Mouse (Mus musculus): Measurements from ENCODE around the gene Cstad. TPM values are rescaled to one million over a fixed set of nuclear protein-coding genes. Genes with fewer than 3 reads are reported as not detected.

Gene Cstad
- polyA plus RNA-seq (2011; ENCODE audit: insufficient read depth, insufficient read length, low read depth, missing spikeins): 0.94 TPM in 1 of 2 replicates, not detected in the other

- Histone ChIP-seq H3K4me3 (ENCODE audit: low read depth, low read length) (peak within 1 kb of the TSS; percentile 50), H3K36me3 (ENCODE audit: control insufficient read depth, insufficient read depth, low read length, poor library complexity, severe bottlenecking) (no peaks in the 10 kb centered on the region), H3K9ac (ENCODE audit: low read depth, poor library complexity, severe bottlenecking) (peak within 1 kb of the TSS; percentile 68), H3K4me1 (ENCODE audit: control insufficient read depth, insufficient read depth, low read length) (no peaks in the 10 kb centered on the region), H3K27me3 (ENCODE audit: control insufficient read depth, insufficient read depth, low read length, poor library complexity, severe bottlenecking) (no peaks in the 10 kb centered on the region), H3K27ac (ENCODE audit: insufficient read depth, low read length) (peak within 1 kb of the TSS; percentile 29), H3K9me3 (replicated peaks; ENCODE audit: control insufficient read depth, insufficient read depth, low read length, poor library complexity, severe bottlenecking) (no peaks in the 10 kb centered on the region)
- TF ChIP-seq EP300 (IDR thresholded peaks at IDR 0.05; ENCODE audit: insufficient read depth, low read depth, low read length) (0 out of 2 replicates have a peak, but pooled peaks have one; percentile 13), CTCF (IDR thresholded peaks at IDR 0.05; ENCODE audit: low read depth, low read length) (no peak), POLR2A (IDR thresholded peaks at IDR 0.05; ENCODE audit: insufficient read depth, low read length) (no peak)
Measured at GRCm38 (mm10) chr2:30594641-30595379, at the start of gene Cstad. TSS of gene Cstad (plus strand) at chr2:30595040.

- no peaks in the 10 kb centered on the region for H3K27me3 ChIP-seq (ENCODE audit: control insufficient read depth, insufficient read depth, low read length, poor library complexity, severe bottlenecking)
- TF ChIP-seq POLR2A (IDR thresholded peaks at IDR 0.05; ENCODE audit: insufficient read depth, low read length) (no peak), EP300 (IDR thresholded peaks at IDR 0.05; ENCODE audit: insufficient read depth, low read depth, low read length) (no peak), CTCF (IDR thresholded peaks at IDR 0.05; ENCODE audit: low read depth, low read length) (no peak)
- H3K9ac ChIP-seq (ENCODE audit: low read depth, poor library complexity, severe bottlenecking): no peak overlapping the region
- H3K27ac ChIP-seq (ENCODE audit: insufficient read depth, low read length): no peak overlapping the region
- H3K4me1 ChIP-seq (ENCODE audit: control insufficient read depth, insufficient read depth, low read length): peaks cover 8% of the 10 kb centered on the region
- H3K4me3 ChIP-seq (ENCODE audit: low read depth, low read length): no peak overlapping the region
- no peaks in the 10 kb centered on the region for H3K36me3 ChIP-seq (ENCODE audit: control insufficient read depth, insufficient read depth, low read length, poor library complexity, severe bottlenecking)
- H3K9me3 ChIP-seq (replicated peaks; ENCODE audit: control insufficient read depth, insufficient read depth, low read length, poor library complexity, severe bottlenecking): no peaks in the 10 kb centered on the region
Measured at GRCm38 (mm10) chr2:30545706-30546105, 49.1 kb upstream of the Cstad start.

- H3K36me3 ChIP-seq (ENCODE audit: control insufficient read depth, insufficient read depth, low read length, poor library complexity, severe bottlenecking): no peaks in the 10 kb centered on the region
- no peak overlapping the region for H3K27ac ChIP-seq (ENCODE audit: insufficient read depth, low read length)
- no peak overlapping the region for H3K4me3 ChIP-seq (ENCODE audit: low read depth, low read length)
- no peaks in the 10 kb centered on the region for H3K27me3 ChIP-seq (ENCODE audit: control insufficient read depth, insufficient read depth, low read length, poor library complexity, severe bottlenecking)
- no peaks in the 10 kb centered on the region for H3K9me3 ChIP-seq (replicated peaks; ENCODE audit: control insufficient read depth, insufficient read depth, low read length, poor library complexity, severe bottlenecking)
- peaks cover 8% of the 10 kb centered on the region for H3K4me1 ChIP-seq (ENCODE audit: control insufficient read depth, insufficient read depth, low read length)
- no peak for TF ChIP-seq POLR2A (IDR thresholded peaks at IDR 0.05; ENCODE audit: insufficient read depth, low read length)
- no peak for TF ChIP-seq EP300 (IDR thresholded peaks at IDR 0.05; ENCODE audit: insufficient read depth, low read depth, low read length)
- no peak for TF ChIP-seq CTCF (IDR thresholded peaks at IDR 0.05; ENCODE audit: low read depth, low read length)
- no peak overlapping the region for H3K9ac ChIP-seq (ENCODE audit: low read depth, poor library complexity, severe bottlenecking)
Measured at GRCm38 (mm10) chr2:30546219-30546618, 48.6 kb upstream of the Cstad start.

GRCm38 (mm10) chr2:30547455-30548217 is 47.2 kb upstream of the Cstad start:
- Histone ChIP-seq H3K27ac (ENCODE audit: insufficient read depth, low read length) (peak overlapping the region; percentile 52), H3K9ac (ENCODE audit: low read depth, poor library complexity, severe bottlenecking) (no peak overlapping the region), H3K4me3 (ENCODE audit: low read depth, low read length) (peak overlapping the region; percentile 29), H3K9me3 (replicated peaks; ENCODE audit: control insufficient read depth, insufficient read depth, low read length, poor library complexity, severe bottlenecking) (no peaks in the 10 kb centered on the region), H3K27me3 (ENCODE audit: control insufficient read depth, insufficient read depth, low read length, poor library complexity, severe bottlenecking) (no peaks in the 10 kb centered on the region), H3K36me3 (ENCODE audit: control insufficient read depth, insufficient read depth, low read length, poor library complexity, severe bottlenecking) (no peaks in the 10 kb centered on the region), H3K4me1 (ENCODE audit: control insufficient read depth, insufficient read depth, low read length) (peaks cover 8% of the 10 kb centered on the region)
- TF ChIP-seq CTCF (IDR thresholded peaks at IDR 0.05; ENCODE audit: low read depth, low read length): no peak
- peak; percentile 84 for TF ChIP-seq EP300 (IDR thresholded peaks at IDR 0.05; ENCODE audit: insufficient read depth, low read depth, low read length)

GRCm38 (mm10) chr2:30551579-30551978 is 43.3 kb upstream of the Cstad start:
- Histone ChIP-seq H3K27ac (ENCODE audit: insufficient read depth, low read length) (no peak overlapping the region), H3K4me1 (ENCODE audit: control insufficient read depth, insufficient read depth, low read length) (peaks cover 4% of the 10 kb centered on the region), H3K9me3 (replicated peaks; ENCODE audit: control insufficient read depth, insufficient read depth, low read length, poor library complexity, severe bottlenecking) (no peaks in the 10 kb centered on the region), H3K27me3 (ENCODE audit: control insufficient read depth, insufficient read depth, low read length, poor library complexity, severe bottlenecking) (no peaks in the 10 kb centered on the region), H3K9ac (ENCODE audit: low read depth, poor library complexity, severe bottlenecking) (no peak overlapping the region), H3K4me3 (ENCODE audit: low read depth, low read length) (no peak overlapping the region), H3K36me3 (ENCODE audit: control insufficient read depth, insufficient read depth, low read length, poor library complexity, severe bottlenecking) (no peaks in the 10 kb centered on the region)
- no peak for TF ChIP-seq CTCF (IDR thresholded peaks at IDR 0.05; ENCODE audit: low read depth, low read length)
- TF ChIP-seq POLR2A (IDR thresholded peaks at IDR 0.05; ENCODE audit: insufficient read depth, low read length): no peak
- no peak for TF ChIP-seq EP300 (IDR thresholded peaks at IDR 0.05; ENCODE audit: insufficient read depth, low read depth, low read length)

All from ES-Bruce4 (cell line).